7 mouse cellular contexts compared by ENCODE assay signal in genomic region chr2:60284467-60284821, GRCm38 (mm10). TPM values are rescaled to one million over a fixed set of nuclear protein-coding genes. Genes with fewer than 3 reads are reported as not detected.
A peak's percentile ranks its signal among the peaks of the same experiment; 100 is the strongest.
DNase-seq lines count a peak whose midpoint lies in the region; ATAC-seq and TF ChIP-seq lines count a peak whose summit lies in the region.

TSS of gene Cd302 (minus strand) at chr2:60284488.

- no peaks in the 10 kb centered on the region for H3K9me3 ChIP-seq in lung, embryonic 15.5 days
- no peaks in the 10 kb centered on the region for H3K9me3 ChIP-seq in embryonic facial prominence, embryonic 13.5 days
- 0 out of 2 replicates have a peak, but pooled peaks cover 4% of the 10 kb centered on the region for H3K9me3 ChIP-seq in hindbrain, embryonic 12.5 days (replicated peaks)
- H3K9me3 ChIP-seq in liver, postnatal 0 days (ENCODE audit: low read length), result no peaks in the 10 kb centered on the region

- H3K4me1 ChIP-seq in lung, embryonic 15.5 days, result peaks cover 9% of the 10 kb centered on the region
- H3K4me1 ChIP-seq in embryonic facial prominence, embryonic 13.5 days, result peaks cover 15% of the 10 kb centered on the region
- peaks cover 12% of the 10 kb centered on the region for H3K4me1 ChIP-seq in hindbrain, embryonic 12.5 days
- peaks cover 15% of the 10 kb centered on the region for H3K4me1 ChIP-seq in liver, postnatal 0 days (ENCODE audit: insufficient read depth)

- no peak for ATAC-seq in lung, embryonic 15.5 days (ENCODE audit: borderline replicate concordance, extremely low read depth, low FRiP score, low TSS enrichment)
- ATAC-seq in embryonic facial prominence, embryonic 13.5 days (ENCODE audit: insufficient number of reproducible peaks, insufficient read depth, low FRiP score, low TSS enrichment, low read depth), result no peak
- no peak for ATAC-seq in hindbrain, embryonic 12.5 days (ENCODE audit: low FRiP score)
- ATAC-seq in liver, postnatal 0 days, result no peak

- H3K27me3 ChIP-seq in lung, embryonic 15.5 days, result no peaks in the 10 kb centered on the region
- no peaks in the 10 kb centered on the region for H3K27me3 ChIP-seq in embryonic facial prominence, embryonic 13.5 days
- peaks cover 21% of the 10 kb centered on the region for H3K27me3 ChIP-seq in hindbrain, embryonic 12.5 days
- no peaks in the 10 kb centered on the region for H3K27me3 ChIP-seq in liver, postnatal 0 days (ENCODE audit: insufficient read depth, low read length)

- no peak; the same call in 1 of the 2 replicates for TF ChIP-seq EP300 in liver, postnatal 0 days (IDR thresholded peaks at IDR 0.05; ENCODE audit: low read depth)

- peak within 1 kb of the TSS; percentile 54 for H3K27ac ChIP-seq in lung, embryonic 15.5 days
- H3K27ac ChIP-seq in embryonic facial prominence, embryonic 13.5 days, result peak within 1 kb of the TSS; percentile 72
- 0 out of 2 replicates have a peak within 1 kb of the TSS, but pooled peaks have one; percentile 1 for H3K27ac ChIP-seq in hindbrain, embryonic 12.5 days
- peak within 1 kb of the TSS; percentile 96 for H3K27ac ChIP-seq in liver, postnatal 0 days (ENCODE audit: low read depth)

- H3K4me3 ChIP-seq in lung, embryonic 15.5 days, result peak within 1 kb of the TSS; percentile 53
- H3K4me3 ChIP-seq in embryonic facial prominence, embryonic 13.5 days, result peak within 1 kb of the TSS; percentile 59
- peak within 1 kb of the TSS; percentile 46 for H3K4me3 ChIP-seq in hindbrain, embryonic 12.5 days
- H3K4me3 ChIP-seq in liver, postnatal 0 days (ENCODE audit: low read depth, low read length), result peak within 1 kb of the TSS; percentile 50

- no peak for TF ChIP-seq CTCF in liver, postnatal 0 days (IDR thresholded peaks at IDR 0.05; ENCODE audit: low read depth)

- peak within 1 kb of the TSS; percentile 57 for H3K9ac ChIP-seq in lung, embryonic 15.5 days
- peak within 1 kb of the TSS; percentile 77 for H3K9ac ChIP-seq in embryonic facial prominence, embryonic 13.5 days
- peak within 1 kb of the TSS; percentile 65 for H3K9ac ChIP-seq in hindbrain, embryonic 12.5 days
- H3K9ac ChIP-seq in liver, postnatal 0 days (replicated peaks), result peak within 1 kb of the TSS; percentile 69

- 38% methylated on average over 4 of the region's 4 CpGs for WGBS in lung, embryonic 15.5 days
- WGBS in embryonic facial prominence, embryonic 13.5 days, result 61% methylated on average over 4 of the region's 4 CpGs
- 51% methylated on average over 4 of the region's 4 CpGs for WGBS in hindbrain, embryonic 12.5 days
- 27% methylated on average over 4 of the region's 4 CpGs for WGBS in liver, postnatal 0 days (ENCODE audit: insufficient replicate concordance)

- H3K36me3 ChIP-seq in lung, embryonic 15.5 days, result no peaks in the 10 kb centered on the region
- no peaks in the 10 kb centered on the region for H3K36me3 ChIP-seq in embryonic facial prominence, embryonic 13.5 days
- no peaks in the 10 kb centered on the region for H3K36me3 ChIP-seq in hindbrain, embryonic 12.5 days
- peaks cover 5% of the 10 kb centered on the region; the same call in 1 of the 2 replicates for H3K36me3 ChIP-seq in liver, postnatal 0 days (replicated peaks; ENCODE audit: insufficient read depth, low read length)

- no peak for DNase-seq in lung, postnatal 14 days
- DNase-seq in liver, postnatal 0 days, result no peak
- no peak for DNase-seq in ovary, postnatal 36 days (ENCODE audit: low spot score)
- no peak for DNase-seq in urinary bladder, postnatal 10 days (ENCODE audit: low spot score)

- H3K4me2 ChIP-seq in lung, embryonic 15.5 days, result peak within 1 kb of the TSS; percentile 95
- peak within 1 kb of the TSS; percentile 95 for H3K4me2 ChIP-seq in embryonic facial prominence, embryonic 13.5 days
- peak within 1 kb of the TSS; percentile 91 for H3K4me2 ChIP-seq in hindbrain, embryonic 12.5 days (replicated peaks)
- H3K4me2 ChIP-seq in liver, postnatal 0 days (ENCODE audit: low read depth, low read length), result peak within 1 kb of the TSS; percentile 73

RNA-seq across cellular contexts. Expression of gene Cd302, which starts in this region (rescaled TPM):
- polyA plus RNA-seq in lung, embryonic 15.5 days (2015; fragmentation: Nextera tagmentation; extraction: Ambion mirVana), result 45.7 and 46.3 TPM in 2 replicates
- polyA plus RNA-seq in embryonic facial prominence, embryonic 13.5 days (2015; fragmentation: Nextera tagmentation; extraction: Ambion mirVana), result 55.0 and 55.3 TPM in 2 replicates
- 24.5 and 24.6 TPM in 2 replicates for polyA plus RNA-seq in hindbrain, embryonic 12.5 days (2016; fragmentation: Nextera tagmentation; extraction: Ambion mirVana)
- 349 and 375 TPM in 2 replicates for polyA plus RNA-seq in liver, postnatal 0 days (2015; fragmentation: Nextera tagmentation; extraction: Ambion mirVana)

Comparison
In these comparisons a context has a peak if more than half of its experiments do, and no peak if none do; other contexts are left out.
1. H3K27ac ChIP-seq: peak in every context shown above with its lines; median percentile 96 in liver, postnatal 0 days; 72 in embryonic facial prominence, embryonic 13.5 days; 54 in lung, embryonic 15.5 days; 1 in hindbrain, embryonic 12.5 days.